Mouse (Mus musculus) liver, embryonic 14.5 days (tissue): ENCODE measurements around the gene Focad. TPM values are rescaled to one million over a fixed set of nuclear protein-coding genes. Genes with fewer than 3 reads are reported as not detected.

Experiments
- ATAC-seq: fragments of 200-750 bp; cut with Nextera tagmentation; 2 replicates; pipeline ENCODE4 v1.8.0; 2017; ENCODE audit warnings: moderate number of reproducible peaks, mild to moderate bottlenecking, moderate library complexity; ENCODE audit not compliant: insufficient read depth
- DNase-seq, 3 experiments: peaks; one replicate each; pipeline ENCODE4 v3.0.0-alpha.2; 2012 to 2013; ENCODE audit warnings: low read depth in 3 of 3, low spot score in 3 of 3
- H3K27ac ChIP-seq: fragments of 300-500 bp; sonication (generic); 2 replicates; pipeline ENCODE4 v1.5.1; 2014; ENCODE audit warnings: moderate library complexity, mild to moderate bottlenecking, control low read depth, inconsistent platforms
- H3K27me3 ChIP-seq: fragments of 300-500 bp; sonication (generic); 2 replicates; pipeline ENCODE4 v1.6.1; 2014; ENCODE audit warnings: mild to moderate bottlenecking, low read length, moderate library complexity; ENCODE audit not compliant: control insufficient read depth, insufficient read depth
- H3K36me3 ChIP-seq: fragments of 300-500 bp; sonication (generic); replicated peaks from 2 replicates; pipeline ENCODE4 v1.6.1; 2014; ENCODE audit warnings: low read depth; ENCODE audit not compliant: control insufficient read depth, insufficient read depth
- H3K4me1 ChIP-seq, 2 experiments: fragments of 200-500 bp in 1 of 2; fragments of 300-500 bp in 1 of 2; sonication (generic) in 1 of 2; replicated peaks; 2 replicates each; pipeline ENCODE4 v1.6.1; 2012 to 2014; ENCODE audit warnings: antibody characterized with exemption in 1 of 2, inconsistent platforms in 1 of 2, low read length in 1 of 2; ENCODE audit not compliant: control insufficient read depth in 2 of 2, insufficient read depth in 2 of 2
- H3K4me2 ChIP-seq: fragments of 300-500 bp; sonication (generic); 2 replicates; pipeline ENCODE4 v1.6.1; 2014; ENCODE audit warnings: low read depth, mild to moderate bottlenecking, control low read depth, moderate library complexity
- H3K4me3 ChIP-seq, 2 experiments: fragments of 200-500 bp in 1 of 2; fragments of 300-500 bp in 1 of 2; sonication (generic) in 1 of 2; 2 replicates each; pipeline ENCODE4 v1.5.1; 2012 to 2014; ENCODE audit warnings: low read depth in 2 of 2, low read length in 2 of 2, mild to moderate bottlenecking in 2 of 2, control low read depth in 1 of 2, inconsistent platforms in 1 of 2, moderate library complexity in 1 of 2; ENCODE audit not compliant: insufficient read depth in 1 of 2
- H3K9ac ChIP-seq: fragments of 300-500 bp; sonication (generic); replicated peaks from 2 replicates; pipeline ENCODE4 v1.6.1; 2014; ENCODE audit warnings: mild to moderate bottlenecking, control low read depth, moderate library complexity
- H3K9me3 ChIP-seq: fragments of 300-500 bp; sonication (generic); 2 replicates; pipeline ENCODE4 v1.6.1; 2016; ENCODE audit warnings: low read length, mixed read lengths; ENCODE audit not compliant: control insufficient read depth
- CTCF ChIP-seq: IDR thresholded peaks from 2 replicates; pipeline ENCODE4 v1.5.1; 2016; ENCODE audit warnings: antibody characterized with exemption, low read depth, control low read depth
- EP300 ChIP-seq: IDR thresholded peaks from 2 replicates; pipeline ENCODE4 v1.6.1; 2016; ENCODE audit warnings: antibody characterized with exemption, low read depth
- WGBS: fragments of 180-500 bp; shearing (Covaris S2); extraction: QIAGEN DNeasy Blood & Tissue Kit; methylation state at CpG from one replicate; pipeline ENCODE4 v1.1.7; 2014; ENCODE audit not compliant: insufficient replicate concordance; 5-methylcytosine and 5-hydroxymethylcytosine counted together
- polyA plus RNA-seq, 2 experiments: library from polyadenylated mRNA; depleted of rRNA in 1 of 2; stranded (reverse) in 1 of 2; unstranded in 1 of 2; fragments of >200 nt; fragmentation: Nextera tagmentation in 1 of 2; extraction: Ambion mirVana in 1 of 2; gene quantifications; 2 replicates each; pipeline versions ENCODE4 v1.2.1 to v1.2.3; 2012 to 2014

The Focad gene
- polyA plus RNA-seq, 2 experiments, result 5.2 to 8.9 TPM

GRCm38 (mm10) chr4:88436593-88437165 lies 342.2 kb downstream of the Focad start:
- H3K4me2 ChIP-seq, result no peak overlapping the region
- WGBS, result 74% methylated on average over 6 of the region's 6 CpGs
- H3K4me3 ChIP-seq, result no peak overlapping the region
- no peak overlapping the region for H3K27ac ChIP-seq
- no peaks in the 10 kb centered on the region for H3K27me3 ChIP-seq
- ATAC-seq (no peak), DNase-seq (no peak)
- H3K36me3 ChIP-seq, result no peaks in the 10 kb centered on the region
- no peaks in the 10 kb centered on the region for H3K9me3 ChIP-seq
- TF ChIP-seq EP300, result no peak
- TF ChIP-seq CTCF, result no peak
- H3K4me1 ChIP-seq, result peaks cover 0 to 12% of the 10 kb centered on the region in 2 experiments; a peak in 1 of 4 replicates
- no peak overlapping the region for H3K9ac ChIP-seq

GRCm38 (mm10) chr4:88437166-88437565 lies 342.7 kb downstream of the Focad start:
- Histone ChIP-seq H3K9me3 (no peaks in the 10 kb centered on the region), H3K4me3 (no peak overlapping the region), H3K27me3 (no peaks in the 10 kb centered on the region), H3K4me1 (peaks cover 0 to 12% of the 10 kb centered on the region in 2 experiments; a peak in 1 of 4 replicates), H3K27ac (no peak overlapping the region), H3K4me2 (no peak overlapping the region), H3K36me3 (no peaks in the 10 kb centered on the region), H3K9ac (no peak overlapping the region)
- ATAC-seq, result no peak
- TF ChIP-seq EP300, result no peak
- WGBS, result 50% methylated on average over 3 of the region's 3 CpGs
- DNase-seq, result no peak

GRCm38 (mm10) chr4:88437917-88438316 lies 343.5 kb downstream of the Focad start:
- WGBS, result 12% methylated on average over 2 of the region's 2 CpGs
- Histone ChIP-seq H3K4me1 (peaks cover 0 to 12% of the 10 kb centered on the region in 2 experiments; a peak in 1 of 4 replicates), H3K27ac (no peak overlapping the region), H3K4me2 (no peak overlapping the region), H3K9ac (no peak overlapping the region), H3K36me3 (no peaks in the 10 kb centered on the region), H3K27me3 (no peaks in the 10 kb centered on the region), H3K4me3 (no peak overlapping the region), H3K9me3 (no peaks in the 10 kb centered on the region)
- DNase-seq, result no peak
- TF ChIP-seq EP300 (no peak), CTCF (no peak)
- no peak for ATAC-seq

- ATAC-seq (peak; percentile 67), DNase-seq (no peak)
- WGBS, result 3% methylated on average over 14 of the region's 14 CpGs
Observed at GRCm38 (mm10) chr4:88438326-88438989, 344.0 kb downstream of the Focad start, which contains the start of gene Hacd4. Gene Hacd4, minus strand, starts transcription at chr4:88438928.

GRCm38 (mm10) chr4:88438990-88439329 lies 344.5 kb downstream of the Focad start:
- no peak for TF ChIP-seq CTCF
- no peak for TF ChIP-seq EP300
- Histone ChIP-seq H3K4me3 (peak overlapping the region; percentile 35 to 47; a peak in 2 of 4 replicates), H3K36me3 (no peaks in the 10 kb centered on the region), H3K9ac (no peak overlapping the region), H3K27me3 (no peaks in the 10 kb centered on the region), H3K4me1 (peaks cover 0 to 12% of the 10 kb centered on the region in 2 experiments; a peak in 1 of 4 replicates), H3K4me2 (peak overlapping the region; percentile 58), H3K27ac (no peak overlapping the region), H3K9me3 (no peaks in the 10 kb centered on the region)
- 12% methylated on average over 4 of the region's 4 CpGs for WGBS
- DNase-seq (no peak), ATAC-seq (no peak)

More at GRCm38 (mm10) chr4:88438326-88438989, 344.0 kb downstream of the Focad start, which contains the start of gene Hacd4:
- TF ChIP-seq CTCF, result no peak
- TF ChIP-seq EP300, result no peak
- H3K27me3 ChIP-seq, result no peaks in the 10 kb centered on the region
- no peak within 1 kb of the TSS for H3K9ac ChIP-seq
- no peak within 1 kb of the TSS for H3K27ac ChIP-seq
- H3K4me3 ChIP-seq, result peak within 1 kb of the TSS; percentile 35 to 47; a peak in 3 of 4 replicates
- peaks cover 0 to 12% of the 10 kb centered on the region in 2 experiments; a peak in 1 of 4 replicates for H3K4me1 ChIP-seq
- no peaks in the 10 kb centered on the region for H3K9me3 ChIP-seq
- H3K36me3 ChIP-seq, result no peaks in the 10 kb centered on the region
- peak within 1 kb of the TSS; percentile 58 for H3K4me2 ChIP-seq
